Mouse (Mus musculus) midbrain, embryonic 14.5 days (tissue): ENCODE measurements at regions not wholly inside any gene's neighbourhood (a gene's known extent, or its start where the extent isn't known, plus 50 kb on each side); places are given as distances from the start of the nearest gene placed in this dataset.

Experiments
- ATAC-seq: fragments of 200-750 bp; cut with Nextera tagmentation; 2 replicates; pipeline ENCODE4 v1.8.0; 2017; ENCODE audit warnings: moderate number of reproducible peaks, moderate library complexity; ENCODE audit not compliant: low FRiP score, low TSS enrichment
- DNase-seq: peaks from one replicate; pipeline ENCODE4 v3.0.0-alpha.2; 2015
- H3K27ac ChIP-seq: fragments of 300-500 bp; sonication (generic); replicated peaks from 2 replicates; pipeline ENCODE4 v1.5.1; 2014; ENCODE audit warnings: mild to moderate bottlenecking, low read depth, low read length, moderate library complexity
- H3K27me3 ChIP-seq: fragments of 300-500 bp; sonication (generic); 2 replicates; pipeline ENCODE4 v1.6.1; 2014; ENCODE audit warnings: low read length, control low read depth, mixed read lengths; ENCODE audit not compliant: control insufficient read depth, insufficient read depth
- H3K36me3 ChIP-seq: fragments of 300-500 bp; sonication (generic); 2 replicates; pipeline ENCODE4 v1.6.1; 2014; ENCODE audit warnings: low read length, control low read depth; ENCODE audit not compliant: control insufficient read depth, insufficient read depth
- H3K4me1 ChIP-seq: fragments of 300-500 bp; sonication (generic); 2 replicates; pipeline ENCODE4 v1.6.1; 2014; ENCODE audit warnings: mild to moderate bottlenecking, antibody characterized with exemption, low read length, control low read depth; ENCODE audit not compliant: control insufficient read depth, insufficient read depth
- H3K4me2 ChIP-seq: fragments of 300-500 bp; sonication (generic); 2 replicates; pipeline ENCODE4 v1.6.1; 2014; ENCODE audit warnings: mild to moderate bottlenecking, low read length, moderate library complexity
- H3K4me3 ChIP-seq: fragments of 300-500 bp; sonication (generic); replicated peaks from 2 replicates; pipeline ENCODE4 v1.5.1; 2014; ENCODE audit warnings: low read depth, low read length
- H3K9ac ChIP-seq: fragments of 300-500 bp; sonication (generic); replicated peaks from 2 replicates; pipeline ENCODE4 v1.6.1; 2014; ENCODE audit warnings: mild to moderate bottlenecking, low read length, moderate library complexity
- H3K9me3 ChIP-seq: fragments of 300-500 bp; sonication (generic); 2 replicates; pipeline ENCODE4 v1.6.1; 2016; ENCODE audit warnings: low read length, control low read depth, mixed read lengths; ENCODE audit not compliant: control insufficient read depth
- WGBS: fragments of 180-500 bp; shearing (Covaris S2); extraction: QIAGEN DNeasy Blood & Tissue Kit; methylation state at CpG from one replicate; pipeline ENCODE4 v1.1.7; 2014; 5-methylcytosine and 5-hydroxymethylcytosine counted together

DNA sequence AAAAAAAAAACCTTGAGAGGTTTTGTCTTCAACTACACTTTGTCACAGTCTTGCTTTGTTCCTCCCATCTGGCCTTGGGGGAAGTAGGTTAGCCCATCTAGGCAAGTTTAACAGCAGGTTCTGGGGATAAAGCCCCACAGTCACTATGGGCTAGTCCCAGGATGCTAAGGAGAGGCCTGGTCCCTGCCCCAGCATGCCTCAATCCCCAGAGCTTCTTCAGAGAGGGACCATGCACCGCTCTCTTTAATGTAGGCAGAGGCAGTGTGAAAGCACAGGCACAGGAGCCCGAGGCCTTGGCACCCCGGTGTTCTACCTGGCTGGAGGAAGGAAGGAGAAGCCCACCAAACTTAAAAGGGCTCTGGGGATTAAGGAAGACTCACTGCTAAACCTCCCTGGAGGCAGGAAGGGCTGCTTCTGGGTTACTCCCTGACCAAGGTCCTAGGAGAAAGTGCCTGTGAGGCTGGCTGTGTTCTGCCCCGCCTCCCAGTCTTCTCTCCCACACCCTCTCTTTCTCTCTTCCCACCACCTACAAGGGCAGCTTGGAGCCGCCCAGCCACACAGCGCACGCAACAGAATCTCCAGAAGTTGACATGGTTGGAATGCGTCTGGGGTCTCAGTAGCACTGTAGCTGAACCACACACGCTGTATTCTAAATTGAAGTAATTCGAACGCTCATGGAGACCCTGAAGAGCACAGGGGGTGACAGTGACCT is 633.5 kb downstream of the Zfp706 start:
- Histone ChIP-seq H3K27me3 (no peaks in the 10 kb centered on the region), H3K9me3 (no peaks in the 10 kb centered on the region), H3K4me1 (peaks cover 17% of the 10 kb centered on the region; the same call in 1 of the 2 replicates), H3K4me2 (peak overlapping the region; percentile 86), H3K9ac (peak overlapping the region; percentile 47), H3K36me3 (no peaks in the 10 kb centered on the region), H3K4me3 (peak overlapping the region; percentile 39), H3K27ac (no peak overlapping the region)
- ATAC-seq (peak; percentile 46; the same call in 1 of the 2 replicates), DNase-seq (peak; percentile 33)
- WGBS = 9% methylated on average over 11 of the region's 11 CpGs

GRCm38 (mm10) chr15:36373481-36373880 is 634.1 kb downstream of the Zfp706 start:
- WGBS = 50% methylated on average over 3 of the region's 3 CpGs
- Histone ChIP-seq H3K36me3 (no peaks in the 10 kb centered on the region), H3K27me3 (no peaks in the 10 kb centered on the region), H3K9me3 (no peaks in the 10 kb centered on the region), H3K9ac (no peak overlapping the region), H3K4me1 (peaks cover 17% of the 10 kb centered on the region; the same call in 1 of the 2 replicates), H3K4me2 (no peak overlapping the region), H3K27ac (no peak overlapping the region), H3K4me3 (no peak overlapping the region)
- ATAC-seq = no peak
- DNase-seq = no peak

- Histone ChIP-seq H3K9me3 (no peaks in the 10 kb centered on the region), H3K4me1 (peaks cover 17% of the 10 kb centered on the region; the same call in 1 of the 2 replicates), H3K36me3 (no peaks in the 10 kb centered on the region), H3K4me3 (no peak overlapping the region), H3K27me3 (no peaks in the 10 kb centered on the region), H3K27ac (no peak overlapping the region), H3K9ac (no peak overlapping the region), H3K4me2 (no peak overlapping the region)
- ATAC-seq (no peak), DNase-seq (no peak)
These were observed 636.2 kb downstream of the Zfp706 start for GRCm38 (mm10) chr15:36371382-36371781.

- Histone ChIP-seq H3K4me3 (no peak overlapping the region), H3K36me3 (no peaks in the 10 kb centered on the region), H3K9ac (no peak overlapping the region), H3K27me3 (no peaks in the 10 kb centered on the region), H3K27ac (no peak overlapping the region), H3K9me3 (no peaks in the 10 kb centered on the region), H3K4me2 (no peak overlapping the region), H3K4me1 (peaks cover 17% of the 10 kb centered on the region; the same call in 1 of the 2 replicates)
- no peak for DNase-seq
- 73% methylated on average over 4 of the region's 4 CpGs for whole genome bisulfite sequencing
- ATAC-seq = no peak
These were observed 636.7 kb downstream of the Zfp706 start for GRCm38 (mm10) chr15:36370906-36371305.

- no peaks in the 10 kb centered on the region for H3K36me3 ChIP-seq
- ATAC-seq = no peak
- no peaks in the 10 kb centered on the region for H3K4me1 ChIP-seq
- H3K9ac ChIP-seq = no peak overlapping the region
- no peak overlapping the region for H3K27ac ChIP-seq
- no peaks in the 10 kb centered on the region for H3K9me3 ChIP-seq
- no peaks in the 10 kb centered on the region for H3K27me3 ChIP-seq
- no peak overlapping the region for H3K4me3 ChIP-seq
- no peak overlapping the region for H3K4me2 ChIP-seq
- no peak for DNase-seq
These were observed 640.3 kb downstream of the Zfp706 start for GRCm38 (mm10) chr15:36367296-36367695.

- H3K4me1 ChIP-seq = 0 out of 2 replicates have a peak, but pooled peaks cover 5% of the 10 kb centered on the region
- H3K9ac ChIP-seq = no peak overlapping the region
- ATAC-seq = no peak
- DNase-seq = no peak
- no peak overlapping the region for H3K4me3 ChIP-seq
- no peaks in the 10 kb centered on the region for H3K9me3 ChIP-seq
- no peaks in the 10 kb centered on the region for H3K36me3 ChIP-seq
- no peaks in the 10 kb centered on the region for H3K27me3 ChIP-seq
- H3K27ac ChIP-seq = no peak overlapping the region
- H3K4me2 ChIP-seq = no peak overlapping the region
These were observed 642.8 kb downstream of the Zfp706 start for GRCm38 (mm10) chr15:36364757-36365156.

- Histone ChIP-seq H3K4me3 (no peak overlapping the region), H3K27ac (no peak overlapping the region), H3K9ac (no peak overlapping the region), H3K9me3 (no peaks in the 10 kb centered on the region), H3K27me3 (no peaks in the 10 kb centered on the region), H3K4me2 (no peak overlapping the region), H3K4me1 (0 out of 2 replicates have a peak, but pooled peaks cover 5% of the 10 kb centered on the region), H3K36me3 (no peaks in the 10 kb centered on the region)
- DNase-seq = no peak
- 86% methylated on average over 5 of the region's 5 CpGs for WGBS
- no peak for ATAC-seq
These were observed 643.5 kb downstream of the Zfp706 start for GRCm38 (mm10) chr15:36364062-36364461.

GRCm38 (mm10) chr15:36362911-36363565 is 644.5 kb downstream of the Zfp706 start:
- H3K36me3 ChIP-seq = no peaks in the 10 kb centered on the region
- H3K4me1 ChIP-seq = 0 out of 2 replicates have a peak, but pooled peaks cover 5% of the 10 kb centered on the region
- H3K9ac ChIP-seq = no peak overlapping the region
- no peaks in the 10 kb centered on the region for H3K9me3 ChIP-seq
- DNase-seq (no peak), ATAC-seq (no peak)
- H3K4me2 ChIP-seq = no peak overlapping the region
- no peaks in the 10 kb centered on the region for H3K27me3 ChIP-seq
- H3K4me3 ChIP-seq = no peak overlapping the region
- 76% methylated on average over 4 of the region's 4 CpGs for WGBS
- no peak overlapping the region for H3K27ac ChIP-seq
